Mouse (Mus musculus): ENCODE data around the gene Ubtd2. TPM values are rescaled to one million over a fixed set of nuclear protein-coding genes. Genes with fewer than 3 reads are reported as not detected.

The Ubtd2 gene
- polyA plus RNA-seq, 1 experiment from 2014 or later: 88.8 TPM

GRCm38 (mm10) chr11:32558677-32559076 lies 103.5 kb downstream of the Ubtd2 start:
- no peak overlapping the region for H3K27ac ChIP-seq
- no peaks in the 10 kb centered on the region for H3K9me3 ChIP-seq
- H3K27me3 ChIP-seq: no peaks in the 10 kb centered on the region
- H3K4me2 ChIP-seq: no peak overlapping the region
- no peak for ATAC-seq (ENCODE audit: insufficient number of reproducible peaks, insufficient read depth, low FRiP score, low TSS enrichment, low read depth)
- peaks cover 20% of the 10 kb centered on the region for H3K4me1 ChIP-seq (replicated peaks)
- H3K9ac ChIP-seq (replicated peaks): no peak overlapping the region
- H3K36me3 ChIP-seq: no peaks in the 10 kb centered on the region
- H3K4me3 ChIP-seq (replicated peaks): no peak overlapping the region
- WGBS: 26% methylated on average over 8 of the region's 8 CpGs

GRCm38 (mm10) chr11:32560015-32560770 lies 105.0 kb downstream of the Ubtd2 start:
- H3K4me1 ChIP-seq (replicated peaks): peaks cover 30% of the 10 kb centered on the region
- H3K27ac ChIP-seq: no peak overlapping the region
- no peak for ATAC-seq (ENCODE audit: insufficient number of reproducible peaks, insufficient read depth, low FRiP score, low TSS enrichment, low read depth)
- no peak overlapping the region for H3K9ac ChIP-seq (replicated peaks)
- no peaks in the 10 kb centered on the region for H3K27me3 ChIP-seq
- H3K9me3 ChIP-seq: no peaks in the 10 kb centered on the region
- 90% methylated on average over 12 of the region's 12 CpGs for WGBS
- no peak overlapping the region for H3K4me2 ChIP-seq
- no peaks in the 10 kb centered on the region for H3K36me3 ChIP-seq
- H3K4me3 ChIP-seq (replicated peaks): no peak overlapping the region

DNA sequence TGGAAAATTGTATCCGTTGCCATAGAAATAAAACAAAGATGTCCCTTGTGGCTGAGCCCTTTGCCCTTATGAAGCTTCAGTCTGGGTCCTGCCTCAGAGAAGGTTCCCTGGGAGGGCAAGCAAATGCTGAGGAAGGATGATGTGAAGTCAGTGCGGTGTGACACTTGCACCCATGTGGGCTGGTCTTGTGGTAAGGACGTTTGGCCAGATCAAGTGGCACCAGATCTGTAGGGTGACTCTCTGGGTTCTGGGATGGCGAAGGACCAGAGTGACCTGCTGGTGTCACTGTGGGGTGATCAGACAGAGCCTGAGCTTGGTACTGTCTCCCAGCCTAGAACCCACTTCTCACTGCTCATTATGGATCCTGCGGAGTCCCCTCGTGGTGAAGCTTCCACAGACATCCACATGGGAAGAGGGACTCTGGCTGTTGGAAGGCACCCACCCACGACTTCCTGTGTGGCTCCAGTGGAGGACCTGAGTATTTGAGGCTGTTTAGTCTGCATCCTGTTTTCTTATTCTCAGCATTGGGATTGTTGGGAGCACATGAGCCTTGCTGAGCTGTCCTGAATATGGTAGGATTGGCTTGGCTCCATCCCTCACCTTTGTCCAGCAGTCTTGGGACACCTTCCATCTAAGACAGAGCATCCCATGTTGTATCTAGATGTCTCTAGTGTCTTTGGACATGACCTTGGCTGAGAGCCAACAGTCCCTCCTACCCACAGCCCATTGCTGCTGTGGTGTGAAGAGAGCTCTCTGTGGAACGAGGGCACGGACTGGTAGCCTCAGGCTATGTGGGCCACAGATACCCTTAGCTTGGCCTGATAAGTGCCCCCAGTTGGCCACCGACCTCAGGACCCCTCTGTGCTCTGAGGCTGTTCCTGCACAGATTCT lies 106.5 kb downstream of the Ubtd2 start:
- ATAC-seq (ENCODE audit: insufficient number of reproducible peaks, insufficient read depth, low FRiP score, low TSS enrichment, low read depth): no peak

GRCm38 (mm10) chr11:32562706-32563105 lies 107.5 kb downstream of the Ubtd2 start:
- H3K9me3 ChIP-seq: no peaks in the 10 kb centered on the region
- H3K4me3 ChIP-seq (replicated peaks): no peak overlapping the region
- no peak for ATAC-seq (ENCODE audit: insufficient number of reproducible peaks, insufficient read depth, low FRiP score, low TSS enrichment, low read depth)
- H3K9ac ChIP-seq (replicated peaks): no peak overlapping the region
- no peaks in the 10 kb centered on the region for H3K27me3 ChIP-seq
- H3K4me2 ChIP-seq: no peak overlapping the region
- H3K4me1 ChIP-seq (replicated peaks): peaks cover 26% of the 10 kb centered on the region
- no peak overlapping the region for H3K27ac ChIP-seq
- 75% methylated on average over 5 of the region's 5 CpGs for WGBS
- H3K36me3 ChIP-seq: no peaks in the 10 kb centered on the region

More for the DNA sequence above, 106.5 kb downstream of the Ubtd2 start:
- WGBS: 77% methylated on average over 10 of the region's 10 CpGs
- Histone ChIP-seq H3K36me3 (no peaks in the 10 kb centered on the region), H3K4me3 (replicated peaks) (no peak overlapping the region), H3K4me2 (no peak overlapping the region), H3K27me3 (no peaks in the 10 kb centered on the region), H3K9me3 (no peaks in the 10 kb centered on the region), H3K27ac (no peak overlapping the region), H3K4me1 (replicated peaks) (peaks cover 27% of the 10 kb centered on the region), H3K9ac (replicated peaks) (no peak overlapping the region)

GRCm38 (mm10) chr11:32563660-32564059 lies 108.5 kb downstream of the Ubtd2 start:
- ATAC-seq (ENCODE audit: insufficient number of reproducible peaks, insufficient read depth, low FRiP score, low TSS enrichment, low read depth): no peak
- WGBS: 47% methylated on average over 3 of the region's 3 CpGs
- no peak overlapping the region for H3K9ac ChIP-seq (replicated peaks)
- H3K4me1 ChIP-seq (replicated peaks): peaks cover 21% of the 10 kb centered on the region
- no peaks in the 10 kb centered on the region for H3K36me3 ChIP-seq
- no peaks in the 10 kb centered on the region for H3K9me3 ChIP-seq
- H3K4me2 ChIP-seq: no peak overlapping the region
- H3K27ac ChIP-seq: no peak overlapping the region
- H3K4me3 ChIP-seq (replicated peaks): no peak overlapping the region
- no peaks in the 10 kb centered on the region for H3K27me3 ChIP-seq

GRCm38 (mm10) chr11:32564629-32565028 lies 109.5 kb downstream of the Ubtd2 start:
- WGBS: 57% methylated on average over 4 of the region's 4 CpGs
- H3K36me3 ChIP-seq: no peaks in the 10 kb centered on the region
- no peak overlapping the region for H3K9ac ChIP-seq (replicated peaks)
- no peak overlapping the region for H3K4me3 ChIP-seq (replicated peaks)
- peak overlapping the region; percentile 54; the same call in 1 of the 2 replicates for H3K27ac ChIP-seq
- peaks cover 19% of the 10 kb centered on the region for H3K4me1 ChIP-seq (replicated peaks)
- H3K27me3 ChIP-seq: no peaks in the 10 kb centered on the region
- no peak overlapping the region for H3K4me2 ChIP-seq
- ATAC-seq (ENCODE audit: insufficient number of reproducible peaks, insufficient read depth, low FRiP score, low TSS enrichment, low read depth): no peak
- no peaks in the 10 kb centered on the region for H3K9me3 ChIP-seq

GRCm38 (mm10) chr11:32565088-32565487 lies 109.9 kb downstream of the Ubtd2 start:
- H3K36me3 ChIP-seq: no peaks in the 10 kb centered on the region
- WGBS: 65% methylated on average over 8 of the region's 8 CpGs
- no peaks in the 10 kb centered on the region for H3K9me3 ChIP-seq
- H3K4me1 ChIP-seq (replicated peaks): peaks cover 19% of the 10 kb centered on the region
- no peak for ATAC-seq (ENCODE audit: insufficient number of reproducible peaks, insufficient read depth, low FRiP score, low TSS enrichment, low read depth)
- no peaks in the 10 kb centered on the region for H3K27me3 ChIP-seq
- no peak overlapping the region for H3K4me3 ChIP-seq (replicated peaks)
- H3K27ac ChIP-seq: peak overlapping the region; percentile 54; the same call in 1 of the 2 replicates
- H3K4me2 ChIP-seq: no peak overlapping the region
- H3K9ac ChIP-seq (replicated peaks): no peak overlapping the region

DNA sequence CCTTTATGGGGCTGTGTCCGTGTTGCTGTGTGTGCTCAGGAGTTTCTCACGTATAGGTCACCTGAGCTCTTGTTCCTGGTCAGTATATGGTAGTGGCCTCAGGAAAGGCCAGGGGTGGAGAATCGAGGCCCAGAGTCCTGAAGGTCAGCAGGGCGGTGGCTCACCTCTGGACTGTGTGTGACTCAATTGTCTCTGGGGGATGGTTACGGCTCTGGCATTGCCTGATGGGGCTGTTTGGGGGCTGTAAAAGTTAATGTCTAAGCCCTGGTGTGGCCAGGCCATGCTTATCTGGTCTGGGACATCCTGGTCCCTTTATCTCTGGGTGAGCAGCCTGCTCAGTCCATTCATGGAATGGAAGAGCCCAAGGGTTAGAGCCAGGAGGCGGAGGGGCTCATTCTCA lies 111.0 kb downstream of the Ubtd2 start:
- Histone ChIP-seq H3K27me3 (no peaks in the 10 kb centered on the region), H3K4me3 (replicated peaks) (no peak overlapping the region), H3K9me3 (no peaks in the 10 kb centered on the region), H3K27ac (no peak overlapping the region), H3K4me1 (replicated peaks) (peaks cover 19% of the 10 kb centered on the region), H3K4me2 (no peak overlapping the region), H3K36me3 (no peaks in the 10 kb centered on the region), H3K9ac (replicated peaks) (no peak overlapping the region)
- WGBS: 65% methylated on average over 6 of the region's 6 CpGs
- ATAC-seq (ENCODE audit: insufficient number of reproducible peaks, insufficient read depth, low FRiP score, low TSS enrichment, low read depth): no peak; the same call in 1 of the 2 replicates

Other genes with a start within 250 kb of the Ubtd2 start
- 81.9 and 83.3 TPM in 2 replicates for gene Snrnp25, start 250.0 kb upstream of the Ubtd2 start, polyA plus RNA-seq (2016; fragmentation: Nextera tagmentation; extraction: Ambion mirVana)
- 39.8 and 42.0 TPM in 2 replicates for gene Rhbdf1, start 233.1 kb upstream of the Ubtd2 start, polyA plus RNA-seq (2016; fragmentation: Nextera tagmentation; extraction: Ambion mirVana)
- 42.4 and 44.6 TPM in 2 replicates for gene Mpg, start 228.9 kb upstream of the Ubtd2 start, polyA plus RNA-seq (2016; fragmentation: Nextera tagmentation; extraction: Ambion mirVana)
- 43.7 and 47.8 TPM in 2 replicates for gene Nprl3, start 187.7 kb upstream of the Ubtd2 start, polyA plus RNA-seq (2016; fragmentation: Nextera tagmentation; extraction: Ambion mirVana)
- 1,526 and 1,620 TPM in 2 replicates for gene Hba-x, start 179.0 kb upstream of the Ubtd2 start, polyA plus RNA-seq (2016; fragmentation: Nextera tagmentation; extraction: Ambion mirVana)
- 3,017 and 3,206 TPM in 2 replicates for gene Hba-a1, start 171.9 kb upstream of the Ubtd2 start, polyA plus RNA-seq (2016; fragmentation: Nextera tagmentation; extraction: Ambion mirVana)
- 3.5 and 3.9 TPM in 2 replicates for gene Hbq1b, start 168.4 kb upstream of the Ubtd2 start, polyA plus RNA-seq (2016; fragmentation: Nextera tagmentation; extraction: Ambion mirVana)
- gene Hba-a2, start 158.9 kb upstream of the Ubtd2 start, polyA plus RNA-seq (2016; fragmentation: Nextera tagmentation; extraction: Ambion mirVana): 6,550 and 6,738 TPM in 2 replicates
- gene Hbq1a, start 155.3 kb upstream of the Ubtd2 start, polyA plus RNA-seq (2016; fragmentation: Nextera tagmentation; extraction: Ambion mirVana): 0.90 TPM in 1 of 2 replicates, not detected in the other
- gene Sh3pxd2b, start 107.5 kb upstream of the Ubtd2 start, polyA plus RNA-seq (2016; fragmentation: Nextera tagmentation; extraction: Ambion mirVana): 27.7 and 29.4 TPM in 2 replicates
- gene Efcab9, start 76.7 kb downstream of the Ubtd2 start, polyA plus RNA-seq (2016; fragmentation: Nextera tagmentation; extraction: Ambion mirVana): 0.36 and 0.59 TPM in 2 replicates
- 2.4 and 2.6 TPM in 2 replicates for gene Stk10, start 77.9 kb downstream of the Ubtd2 start, polyA plus RNA-seq (2016; fragmentation: Nextera tagmentation; extraction: Ambion mirVana)
- gene Fbxw11, start 187.4 kb downstream of the Ubtd2 start, polyA plus RNA-seq (2016; fragmentation: Nextera tagmentation; extraction: Ambion mirVana): 91.0 and 97.5 TPM in 2 replicates